Mouse (Mus musculus) kidney, postnatal 0 days (tissue): ENCODE measurements around the gene Nek3. TPM values are rescaled to one million over a fixed set of nuclear protein-coding genes. Genes with fewer than 3 reads are reported as not detected.

Source experiments
- ATAC-seq: fragments of 200-750 bp; cut with Nextera tagmentation; replicated peaks from 2 replicates; pipeline ENCODE4 v1.8.0; 2017; ENCODE audit warnings: low read depth, moderate number of reproducible peaks, moderate TSS enrichment, moderate library complexity; ENCODE audit not compliant: low FRiP score
- DNase-seq: peaks from one replicate; pipeline ENCODE4 v3.0.0-alpha.2; 2016; ENCODE audit warnings: low spot score
- H3K27ac ChIP-seq: fragments of 300-500 bp; sonication (generic); 2 replicates; pipeline ENCODE4 v1.5.1; 2014; ENCODE audit warnings: mild to moderate bottlenecking
- H3K27me3 ChIP-seq: fragments of 300-500 bp; sonication (generic); 2 replicates; pipeline ENCODE4 v1.6.1; 2014; ENCODE audit warnings: low read length, mixed read lengths; ENCODE audit not compliant: insufficient read depth
- H3K36me3 ChIP-seq: fragments of 300-500 bp; sonication (generic); 2 replicates; pipeline ENCODE4 v1.6.1; 2014; ENCODE audit warnings: low read length, mixed read lengths; ENCODE audit not compliant: insufficient read depth
- H3K4me1 ChIP-seq: fragments of 300-500 bp; sonication (generic); replicated peaks from 2 replicates; pipeline ENCODE4 v1.6.1; 2014; ENCODE audit warnings: antibody characterized with exemption, low read length, mixed read lengths; ENCODE audit not compliant: insufficient read depth
- H3K4me2 ChIP-seq: fragments of 300-500 bp; sonication (generic); 2 replicates; pipeline ENCODE4 v1.6.1; 2014; ENCODE audit warnings: mild to moderate bottlenecking, low read length, moderate library complexity, mixed read lengths
- H3K4me3 ChIP-seq: fragments of 300-500 bp; sonication (generic); replicated peaks from 2 replicates; pipeline ENCODE4 v1.5.1; 2014; ENCODE audit warnings: low read depth, low read length
- H3K9ac ChIP-seq: fragments of 300-500 bp; sonication (generic); 2 replicates; pipeline ENCODE4 v1.6.1; 2014; ENCODE audit warnings: low read depth, low read length
- H3K9me3 ChIP-seq: fragments of 300-500 bp; sonication (generic); replicated peaks from 2 replicates; pipeline ENCODE4 v1.6.1; 2016; ENCODE audit warnings: low read length, inconsistent platforms, mixed read lengths
- CTCF ChIP-seq: IDR thresholded peaks from 2 replicates; pipeline ENCODE4 v1.5.1; 2016; ENCODE audit warnings: antibody characterized with exemption, low read depth, mild to moderate bottlenecking, moderate library complexity
- WGBS: fragments of 180-500 bp; shearing (Covaris S2); extraction: QIAGEN DNeasy Blood & Tissue Kit; methylation state at CpG from one replicate; pipeline ENCODE4 v1.1.7; 2014; 5-methylcytosine and 5-hydroxymethylcytosine counted together
- polyA plus RNA-seq: library from polyadenylated mRNA; unstranded; fragments of >200 nt; fragmentation: Nextera tagmentation; extraction: Ambion mirVana; gene quantifications from 2 replicates; pipeline ENCODE4 v1.2.1, GENCODE M21; 2015

The Nek3 gene
- polyA plus RNA-seq, 1 experiment from 2014 or later: 4.8 TPM

- H3K9ac ChIP-seq: peak overlapping the region; percentile 92
- ATAC-seq (no peak), DNase-seq (peak; percentile 39)
- H3K4me1 ChIP-seq: 0 out of 2 replicates have a peak, but pooled peaks cover 4% of the 10 kb centered on the region
- no peaks in the 10 kb centered on the region for H3K36me3 ChIP-seq
- H3K9me3 ChIP-seq: no peaks in the 10 kb centered on the region
- H3K27me3 ChIP-seq: no peaks in the 10 kb centered on the region
- no peak for TF ChIP-seq CTCF
- WGBS: 11% methylated on average over 12 of the region's 12 CpGs
- H3K4me2 ChIP-seq: peak overlapping the region; percentile 62
- H3K4me3 ChIP-seq: peak overlapping the region; percentile 83
- peak overlapping the region; percentile 99 for H3K27ac ChIP-seq
Observed at GRCm38 (mm10) chr8:22193432-22194010, 27.3 kb upstream of the Nek3 start.

- under 1% methylated on average over 72 of the region's 73 CpGs for WGBS
- peak within 1 kb of the TSS; percentile 99 for H3K27ac ChIP-seq
- no peaks in the 10 kb centered on the region for H3K36me3 ChIP-seq
- DNase-seq (peak; percentile 90), ATAC-seq (peak; percentile 95)
- no peaks in the 10 kb centered on the region for H3K9me3 ChIP-seq
- H3K4me2 ChIP-seq: peak within 1 kb of the TSS; percentile 62
- no peaks in the 10 kb centered on the region for H3K27me3 ChIP-seq
- H3K4me1 ChIP-seq: 0 out of 2 replicates have a peak, but pooled peaks cover 4% of the 10 kb centered on the region
- H3K9ac ChIP-seq: peak within 1 kb of the TSS; percentile 92
- TF ChIP-seq CTCF: peak; percentile 93
- H3K4me3 ChIP-seq: peak within 1 kb of the TSS; percentile 83
Observed at GRCm38 (mm10) chr8:22192660-22193431, 26.6 kb upstream of the Nek3 start, which contains the start of gene Vps36. TSS of gene Vps36 (plus strand) at chr8:22192809.

- DNase-seq: peak; percentile 95
Observed at GRCm38 (mm10) chr8:22185431-22186397, 19.5 kb upstream of the Nek3 start, which contains the start of gene Ckap2. TSS of gene Ckap2 (minus strand) at chr8:22185819.

GRCm38 (mm10) chr8:22184884-22185283 is 18.6 kb upstream of the Nek3 start:
- H3K9ac ChIP-seq: no peak overlapping the region
- H3K9me3 ChIP-seq: no peaks in the 10 kb centered on the region
- DNase-seq: peak; percentile 46
- WGBS: 3% methylated on average over 3 of the region's 3 CpGs
- no peak; the same call in 1 of the 2 replicates for ATAC-seq
- peak overlapping the region; percentile 64 for H3K4me3 ChIP-seq
- H3K4me2 ChIP-seq: peak overlapping the region; percentile 81
- 0 out of 2 replicates have a peak, but pooled peaks cover 4% of the 10 kb centered on the region for H3K4me1 ChIP-seq
- no peaks in the 10 kb centered on the region for H3K27me3 ChIP-seq
- H3K27ac ChIP-seq: no peak overlapping the region
- no peak for TF ChIP-seq CTCF
- no peaks in the 10 kb centered on the region for H3K36me3 ChIP-seq

More at GRCm38 (mm10) chr8:22185431-22186397, 19.5 kb upstream of the Nek3 start, which contains the start of gene Ckap2:
- WGBS: 2% methylated on average over 62 of the region's 63 CpGs
- Histone ChIP-seq H3K36me3 (no peaks in the 10 kb centered on the region), H3K4me1 (0 out of 2 replicates have a peak, but pooled peaks cover 4% of the 10 kb centered on the region), H3K27me3 (no peaks in the 10 kb centered on the region), H3K9me3 (no peaks in the 10 kb centered on the region), H3K27ac (peak within 1 kb of the TSS; percentile 51; the same call in 1 of the 2 replicates), H3K9ac (peak within 1 kb of the TSS; percentile 56), H3K4me3 (peak within 1 kb of the TSS; percentile 64), H3K4me2 (peak within 1 kb of the TSS; percentile 81)
- ATAC-seq: peak; percentile 97
- no peak for TF ChIP-seq CTCF

GRCm38 (mm10) chr8:22175966-22176365 is 9.7 kb upstream of the Nek3 start:
- no peak for DNase-seq
- Histone ChIP-seq H3K9me3 (no peaks in the 10 kb centered on the region), H3K4me2 (no peak overlapping the region), H3K4me3 (no peak overlapping the region), H3K27ac (no peak overlapping the region), H3K9ac (no peak overlapping the region), H3K27me3 (no peaks in the 10 kb centered on the region), H3K4me1 (no peaks in the 10 kb centered on the region), H3K36me3 (peaks cover 21% of the 10 kb centered on the region)
- 0 out of 2 replicates have a peak, but pooled peaks have one; percentile 5 for TF ChIP-seq CTCF
- WGBS: 96% methylated on average over 7 of the region's 7 CpGs
- ATAC-seq: no peak
